Mouse (Mus musculus): ENCODE results near the gene Kif3b.
"Not testable (repeated sequence)": the region's sequence is repeated elsewhere in the genome, so short reads cannot be mapped to it uniquely, and the experiment has no call there.

Kif3b gene

DNA sequence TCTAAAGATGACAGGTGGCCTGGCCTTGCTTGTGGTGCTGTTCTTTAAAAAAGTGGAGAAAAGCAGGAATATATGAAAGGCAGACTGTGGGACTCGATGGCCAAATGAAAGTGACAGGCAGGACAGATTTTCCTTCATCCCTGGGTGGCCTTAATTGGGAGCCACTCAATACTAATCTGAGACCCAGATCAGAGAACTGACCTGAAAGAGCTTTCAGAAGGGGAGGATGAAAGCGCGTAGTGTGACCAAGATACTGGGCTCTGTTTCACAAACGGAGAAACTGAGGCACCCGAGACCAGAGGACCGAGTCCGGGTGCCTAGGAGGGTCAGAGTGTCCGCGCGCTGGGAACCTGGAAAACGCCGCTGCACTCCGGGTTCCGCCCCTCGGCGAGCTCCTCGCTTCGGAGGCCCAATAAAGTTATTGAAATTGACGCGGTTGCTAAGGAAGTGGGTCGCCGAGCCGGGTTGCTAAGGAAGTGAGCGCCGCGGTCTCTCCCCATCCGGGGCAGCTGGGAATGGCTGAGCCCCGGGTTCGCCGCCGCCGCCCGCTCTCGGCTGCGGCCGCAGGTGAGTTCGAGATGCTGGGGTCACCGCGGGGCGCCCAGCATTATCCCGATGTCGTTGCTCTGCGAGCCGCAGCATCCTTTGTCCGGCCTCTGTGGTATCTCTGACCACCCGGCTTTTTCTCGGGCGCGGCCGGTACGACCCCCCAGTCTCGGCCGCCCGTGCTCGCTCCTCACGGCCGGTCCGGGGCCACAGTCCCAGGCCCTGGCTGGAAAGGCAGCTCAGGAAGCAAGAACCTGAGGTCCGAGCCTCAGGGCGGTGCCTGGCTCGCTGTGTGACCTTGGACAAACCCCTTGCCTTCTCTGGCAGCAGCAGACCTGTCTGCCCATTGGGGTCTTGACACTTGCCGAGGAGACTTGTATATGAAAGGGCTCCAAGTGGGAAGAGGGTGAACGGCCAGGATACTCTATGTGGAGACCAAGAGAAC, at the start of gene Kif3b:
Gene Kif3b (plus strand): TSS at position 476 of the 991 bp plus-strand sequence.
- DNase-seq (ENCODE audit: low read depth, low spot score), result peak; percentile 92

DNA sequence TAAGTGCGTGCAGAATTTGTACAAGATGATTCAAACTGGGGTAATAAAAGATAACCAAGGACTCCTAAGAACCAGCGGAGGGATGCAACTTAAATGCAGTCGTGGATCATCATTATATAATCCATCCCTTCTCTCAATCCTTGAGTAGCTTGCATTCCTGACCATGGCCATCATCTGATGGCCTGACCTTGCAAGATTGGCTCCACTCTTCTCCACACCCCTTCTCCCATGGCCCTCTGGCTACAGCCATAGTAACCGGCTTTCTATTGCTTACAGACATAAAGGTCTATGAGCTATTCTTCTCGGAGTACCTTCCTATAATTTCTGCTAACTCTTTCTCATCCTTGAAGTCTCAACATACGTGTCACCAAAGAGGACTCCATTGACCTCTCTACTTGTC, 49.1 kb upstream of the Kif3b start:
- DNase-seq (ENCODE audit: low read depth, low spot score), result no peak

DNA sequence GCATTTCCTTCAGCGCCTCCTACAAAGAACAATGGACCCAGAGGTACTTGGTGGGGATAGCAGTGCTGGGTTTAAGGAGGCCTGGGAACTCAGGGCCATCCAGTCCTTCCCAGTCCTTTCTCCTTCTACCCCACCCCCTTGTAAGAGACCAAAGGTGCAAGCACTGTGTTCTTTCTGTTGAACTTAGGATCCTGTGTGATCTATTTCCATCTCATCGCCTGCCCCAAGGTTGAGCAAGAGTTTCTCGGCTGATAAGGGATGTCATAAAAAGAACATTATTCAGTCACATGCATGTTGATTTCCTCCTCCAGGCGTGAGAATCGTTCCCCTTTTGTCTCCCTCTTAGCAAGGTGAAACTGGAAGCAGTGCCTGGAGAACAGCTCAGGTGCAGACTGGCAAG, 41.5 kb upstream of the Kif3b start:
- no peak for DNase-seq (ENCODE audit: low read depth, low spot score)

DNA sequence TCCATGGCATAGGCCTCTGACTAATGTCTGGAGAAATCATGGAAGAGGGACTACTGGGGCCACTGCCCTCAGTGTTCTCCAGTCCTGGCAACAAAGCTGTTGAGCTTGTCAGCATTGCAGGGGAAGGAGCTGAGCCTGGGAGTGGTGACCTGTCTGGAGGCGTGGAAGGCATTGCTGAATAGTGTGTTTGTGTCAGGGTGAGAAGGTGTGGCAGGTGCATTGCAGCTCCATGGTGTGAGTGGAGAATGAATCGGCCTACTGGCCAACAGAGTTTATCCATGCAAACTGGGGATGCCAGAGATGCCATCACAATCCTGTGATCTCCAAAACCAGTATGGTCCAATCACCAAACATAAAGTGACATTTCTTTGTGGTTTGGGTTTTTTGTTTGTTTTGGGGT, 34.6 kb upstream of the Kif3b start:
- no peak for DNase-seq (ENCODE audit: low read depth, low spot score)

DNA sequence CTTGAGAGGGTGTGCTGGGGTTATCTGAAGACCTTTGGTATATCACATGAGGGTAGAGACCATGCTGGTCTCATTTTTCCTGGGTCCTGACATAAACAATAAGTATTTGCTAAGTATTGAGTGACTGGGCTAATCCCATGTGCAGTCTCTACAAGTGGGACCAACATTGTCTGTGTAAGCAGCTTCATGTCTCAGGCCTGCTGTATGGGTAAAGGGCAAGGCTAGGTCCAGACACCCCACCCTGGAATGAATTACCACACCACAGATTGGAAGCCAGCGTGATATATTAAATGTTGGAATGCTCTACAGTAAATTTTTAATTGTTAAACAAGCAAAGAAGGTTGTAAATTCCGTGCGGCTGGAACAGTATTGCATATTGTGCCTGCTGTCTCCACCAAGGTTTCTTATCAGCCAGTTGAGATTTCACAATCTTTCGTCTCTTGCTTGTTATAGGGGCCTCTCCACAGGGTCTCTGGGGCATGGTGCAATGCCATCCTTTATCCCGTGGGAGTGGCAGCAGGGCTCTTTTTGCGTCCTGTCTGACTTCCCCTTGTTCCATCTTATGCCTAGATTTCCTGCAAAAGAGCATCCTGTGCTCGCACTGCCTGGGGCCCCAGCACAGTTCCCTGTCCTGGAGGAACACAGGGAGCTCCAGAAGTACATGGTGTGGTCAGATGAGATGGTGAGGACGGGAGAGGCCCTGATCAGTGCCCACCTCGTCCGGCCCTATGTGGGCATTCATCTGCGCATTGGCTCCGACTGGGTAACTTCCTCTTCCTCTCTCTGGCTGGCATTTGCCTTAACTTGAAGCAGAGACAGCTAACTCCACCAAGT, 32.0 kb upstream of the Kif3b start:
- no peak for DNase-seq (ENCODE audit: low read depth, low spot score)

DNA sequence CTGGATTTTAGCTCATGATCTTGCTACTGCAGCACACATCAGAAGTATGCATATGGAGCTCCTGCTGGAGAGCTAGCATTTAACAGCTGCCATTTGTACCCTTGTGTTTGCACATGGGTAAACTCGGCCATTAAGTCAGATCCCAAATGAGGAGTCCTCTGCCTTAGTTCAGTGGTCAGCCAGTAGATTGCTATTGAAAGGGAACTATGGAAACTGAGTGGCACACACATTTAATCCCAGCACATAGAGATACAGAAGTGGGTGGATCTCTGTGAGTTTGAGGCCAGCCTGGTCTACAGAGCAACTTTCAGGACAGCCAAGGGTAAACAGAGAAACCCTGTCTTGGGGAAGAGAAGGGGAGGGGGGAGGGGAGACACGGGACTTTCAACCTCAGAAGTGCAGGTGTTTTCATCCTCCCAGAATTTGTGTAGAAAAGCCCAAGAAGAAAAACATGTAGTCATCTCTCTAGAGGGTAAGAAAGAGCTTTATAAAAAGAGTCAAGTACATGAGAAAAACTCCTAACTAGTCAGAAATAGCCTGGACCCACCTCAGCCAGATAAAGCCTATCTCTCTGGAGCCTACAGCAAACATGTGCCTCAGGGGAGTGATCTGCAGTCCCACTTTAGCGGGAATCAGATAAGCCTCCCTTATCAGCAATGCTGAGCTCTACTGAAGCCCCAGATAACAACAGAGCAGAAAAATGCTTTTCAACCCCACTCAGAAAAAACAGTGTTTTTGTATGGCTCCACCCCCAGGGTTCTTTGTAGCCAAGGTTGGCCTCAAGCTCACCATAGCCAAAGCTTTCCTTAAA, 31.1 kb upstream of the Kif3b start:
- DNase-seq (ENCODE audit: low read depth, low spot score), result peak; percentile 68

DNA sequence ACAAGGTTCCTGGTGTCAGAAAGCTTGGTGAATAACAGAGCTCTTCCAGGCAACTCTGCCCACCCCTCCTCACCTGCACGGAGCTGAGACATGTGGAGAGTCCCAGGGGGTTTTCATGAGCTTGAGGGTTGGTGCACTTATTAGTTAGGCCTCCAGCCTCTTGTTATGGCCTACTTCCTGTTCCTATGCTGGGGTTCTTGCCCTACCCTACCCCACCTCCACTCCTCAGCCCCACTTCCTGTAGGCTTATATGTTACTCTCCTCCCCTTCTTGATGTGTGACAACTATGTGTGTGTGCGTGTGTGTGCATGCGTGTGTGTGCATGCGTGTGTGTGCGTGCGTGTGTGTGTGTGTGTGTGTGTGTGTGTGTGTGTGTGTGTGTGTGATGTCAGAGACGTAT, 28.2 kb upstream of the Kif3b start:
- peak; percentile 87 for DNase-seq (ENCODE audit: low read depth, low spot score)

DNA sequence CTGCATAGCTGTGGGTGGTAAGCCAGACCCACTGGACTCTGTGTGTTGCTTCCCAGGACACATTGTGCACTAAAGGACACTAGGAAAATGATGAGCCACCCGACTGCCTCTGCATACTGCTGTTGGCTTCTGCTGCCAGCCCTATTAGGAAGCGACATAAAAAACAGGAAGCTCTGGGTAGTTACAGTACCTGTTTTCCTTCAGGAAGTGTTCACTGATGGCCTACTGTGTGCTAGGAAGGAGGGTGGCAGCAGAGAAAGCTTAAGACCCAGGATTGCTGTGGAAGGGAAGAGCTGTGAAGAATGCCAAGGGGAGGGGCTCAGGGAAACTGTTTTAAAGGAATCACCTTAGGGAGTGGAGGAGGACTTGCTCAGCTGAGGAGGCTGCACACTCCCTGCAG, 23.9 kb upstream of the Kif3b start:
- DNase-seq (ENCODE audit: low read depth, low spot score), result no peak

DNA sequence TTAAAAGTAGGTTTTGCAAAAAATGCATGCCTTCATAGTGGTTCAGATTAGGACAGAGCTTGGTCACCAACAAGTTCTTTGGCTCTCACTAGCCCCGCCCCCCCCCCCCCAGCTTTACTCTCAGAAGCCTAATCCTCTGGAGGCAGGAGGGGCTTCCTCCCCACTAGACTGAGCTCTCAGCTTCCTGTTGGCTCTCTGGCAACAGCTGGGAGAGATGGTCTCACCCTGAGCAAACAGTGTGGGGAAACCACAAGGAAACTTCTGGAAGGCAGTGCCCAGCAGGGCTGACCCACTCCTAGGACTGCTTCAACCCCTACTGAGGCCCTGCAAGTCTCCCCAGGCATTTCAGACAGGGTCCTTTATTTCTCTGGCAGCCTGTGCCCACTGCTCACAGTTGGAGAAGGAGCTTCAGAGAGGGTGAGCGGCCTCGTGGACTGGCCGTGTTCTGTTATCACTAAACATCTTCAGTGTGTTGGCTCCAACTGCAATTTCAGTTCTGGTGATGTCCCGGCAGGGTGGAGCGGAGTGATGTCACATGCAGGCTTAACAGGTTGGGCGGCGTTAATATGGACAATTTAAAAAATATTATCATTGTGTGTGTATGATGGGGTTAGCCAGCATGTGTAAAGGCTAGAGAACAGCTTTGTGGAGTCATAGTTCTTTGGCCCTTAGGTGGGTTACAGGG, 20.8 kb upstream of the Kif3b start:
- not testable (repeated sequence) for DNase-seq (ENCODE audit: low read depth, low spot score)

DNA sequence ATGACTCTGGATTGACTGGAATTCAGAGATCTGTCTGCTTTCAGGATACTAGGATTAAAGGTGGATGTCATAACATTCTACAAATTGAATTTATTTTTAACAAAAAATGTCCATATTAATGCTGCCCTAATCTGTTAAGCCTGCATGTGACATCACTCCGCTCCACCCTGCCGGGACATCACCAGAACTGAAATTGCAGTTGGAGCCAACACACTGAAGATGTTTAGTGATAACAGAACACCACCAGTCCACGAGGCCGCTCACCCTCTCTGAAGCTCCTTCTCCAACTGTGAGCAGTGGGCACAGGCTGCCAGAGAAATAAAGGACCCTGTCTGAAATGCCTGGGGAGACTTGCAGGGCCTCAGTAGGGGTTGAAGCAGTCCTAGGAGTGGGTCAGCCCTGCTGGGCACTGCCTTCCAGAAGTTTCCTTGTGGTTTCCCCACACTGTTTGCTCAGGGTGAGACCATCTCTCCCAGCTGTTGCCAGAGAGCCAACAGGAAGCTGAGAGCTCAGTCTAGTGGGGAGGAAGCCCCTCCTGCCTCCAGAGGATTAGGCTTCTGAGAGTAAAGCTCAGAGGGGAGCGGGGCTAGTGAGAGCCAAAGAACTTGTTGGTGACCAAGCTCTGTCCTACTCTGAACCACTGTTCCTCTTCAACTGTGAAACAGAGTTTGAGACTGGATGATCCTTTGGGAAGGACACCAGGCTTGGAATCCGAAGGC, 16.9 kb upstream of the Kif3b start:
- not testable (repeated sequence) for DNase-seq (ENCODE audit: low read depth, low spot score)

DNA sequence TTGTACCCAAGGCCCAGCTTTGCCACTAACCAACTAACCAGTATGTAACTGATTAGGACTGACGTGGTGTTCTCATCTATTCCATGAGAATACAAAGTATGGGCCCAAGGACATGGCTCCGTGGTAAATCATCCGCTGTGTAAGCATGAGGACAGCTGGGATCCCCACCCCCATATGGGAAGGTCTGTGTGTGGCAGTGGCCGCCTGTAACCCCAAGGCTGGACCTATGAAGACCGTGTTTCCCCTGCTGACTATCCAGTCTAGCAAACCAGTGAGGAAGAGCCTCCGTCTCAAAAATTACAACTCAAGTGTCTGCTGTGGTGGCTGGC, 16.3 kb upstream of the Kif3b start:
- no peak for DNase-seq (ENCODE audit: low read depth, low spot score)

DNA sequence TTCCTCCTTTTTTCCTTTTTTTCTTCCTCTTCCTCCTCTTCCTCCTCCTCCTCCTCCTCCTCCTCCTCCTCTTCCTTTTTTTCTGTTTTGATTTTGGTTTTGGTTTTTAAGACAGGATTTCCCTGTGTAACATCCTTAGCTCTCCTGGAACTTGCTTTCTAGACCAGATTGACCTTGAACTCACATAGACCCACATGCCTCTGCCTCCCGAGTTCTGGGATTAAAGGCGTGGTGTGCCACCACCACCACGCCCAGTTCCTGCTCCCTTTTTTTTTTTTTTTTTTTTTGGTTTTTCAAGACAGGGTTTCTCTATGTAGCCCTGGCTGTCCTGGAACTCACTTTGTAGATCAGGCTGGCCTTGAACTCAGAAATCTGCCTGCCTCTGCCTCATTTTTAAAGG, 15.6 kb upstream of the Kif3b start:
- not testable (repeated sequence) for DNase-seq (ENCODE audit: low read depth, low spot score)

DNA sequence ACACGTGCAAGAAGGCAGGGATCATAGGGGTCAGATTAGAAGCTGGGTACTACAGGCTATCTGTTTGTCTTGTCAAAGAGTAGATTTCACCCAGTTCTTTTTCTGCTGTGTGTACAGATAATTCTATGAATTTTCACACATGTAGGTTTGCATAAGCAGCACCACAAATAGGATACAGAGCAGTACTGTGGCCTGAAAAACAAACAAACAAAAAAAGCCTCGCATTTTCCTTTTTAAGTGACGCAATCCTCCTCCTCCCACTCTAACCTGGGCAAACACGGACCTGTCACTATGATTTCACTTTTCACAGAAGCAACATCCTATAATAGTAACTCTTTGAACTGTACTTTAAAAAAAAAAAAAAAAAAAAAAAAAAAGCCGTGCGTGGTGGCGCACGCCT, 14.8 kb upstream of the Kif3b start:
- DNase-seq (ENCODE audit: low read depth, low spot score), result no peak

DNA sequence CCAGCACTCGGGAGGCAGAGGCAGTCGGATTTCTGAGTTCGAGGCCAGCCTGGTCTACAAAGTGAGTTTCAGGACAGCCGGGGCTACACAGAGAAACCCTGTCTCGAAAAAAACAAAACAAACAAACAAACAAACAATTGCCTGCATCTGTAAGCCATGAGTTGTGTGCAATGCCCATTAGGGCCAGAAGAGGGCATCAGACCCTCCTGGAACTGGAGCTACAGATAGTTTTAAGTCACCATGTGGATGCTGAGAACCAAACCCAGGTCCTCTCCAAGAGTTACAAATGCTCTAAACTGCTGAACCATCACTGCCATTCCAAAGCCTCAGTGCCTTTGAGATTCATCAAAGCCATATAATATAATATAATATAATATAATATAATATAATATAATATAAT, 14.4 kb upstream of the Kif3b start:
- peak; percentile 23 for DNase-seq (ENCODE audit: low read depth, low spot score)

DNA sequence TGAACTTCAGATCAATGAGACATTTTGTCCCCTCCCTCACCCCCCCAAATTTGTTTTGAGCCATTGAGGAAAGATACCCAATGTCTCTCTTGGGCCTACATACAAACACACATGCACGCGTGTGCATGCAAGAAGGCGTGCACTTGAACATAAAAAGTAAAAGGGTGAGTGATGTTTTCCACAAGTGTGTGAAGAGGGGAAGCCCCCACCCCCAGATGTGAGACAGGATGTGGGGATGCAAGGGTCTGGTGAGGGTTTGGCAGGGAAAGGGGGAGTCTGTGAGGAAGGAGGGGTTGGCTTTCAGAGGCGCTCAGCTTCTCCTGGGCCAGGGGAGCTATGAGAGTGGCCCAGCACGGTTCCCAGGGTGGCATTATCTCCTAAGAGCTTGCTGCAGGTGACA, 12.9 kb upstream of the Kif3b start:
- DNase-seq (ENCODE audit: low read depth, low spot score), result no peak

DNA sequence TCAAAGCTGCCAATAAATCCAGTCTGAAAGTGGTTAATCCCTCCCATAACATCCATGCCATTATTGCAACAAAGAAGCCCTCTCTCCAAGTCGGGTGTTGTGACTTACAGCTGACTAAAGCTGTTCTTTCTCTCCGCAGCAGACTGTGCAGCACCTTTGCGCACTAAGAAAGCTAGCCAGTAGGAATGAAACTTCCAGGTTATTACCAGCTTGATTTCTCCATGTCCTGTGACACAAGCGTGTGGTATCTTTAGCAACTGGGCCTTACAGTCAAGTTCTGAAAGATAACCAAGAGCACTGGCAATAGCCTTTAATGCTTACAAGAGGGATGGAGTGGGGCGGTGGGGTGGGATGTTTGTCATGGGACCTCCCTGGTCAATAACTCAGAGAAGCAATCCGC, 7.3 kb upstream of the Kif3b start:
- DNase-seq (ENCODE audit: low read depth, low spot score), result no peak

DNA sequence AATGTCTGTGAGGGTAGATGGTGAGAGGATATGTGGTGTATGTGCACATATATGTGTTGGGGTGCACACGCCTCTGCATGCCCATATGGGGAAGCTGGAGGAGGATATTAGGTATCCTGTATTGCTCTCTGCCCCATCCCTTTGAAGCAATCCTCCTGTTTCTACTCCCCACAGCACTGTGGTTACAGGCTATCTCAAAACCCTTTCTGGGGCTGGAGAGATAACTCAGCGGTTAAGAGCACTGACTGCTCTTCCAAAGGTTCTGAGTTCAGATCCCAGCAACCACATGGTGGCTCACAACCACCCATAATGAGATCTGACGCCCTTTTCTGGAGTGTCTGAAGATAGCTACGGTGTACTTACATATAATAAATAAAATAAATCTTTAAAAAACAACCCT, 4.7 kb upstream of the Kif3b start:
- DNase-seq (ENCODE audit: low read depth, low spot score), result no peak

DNA sequence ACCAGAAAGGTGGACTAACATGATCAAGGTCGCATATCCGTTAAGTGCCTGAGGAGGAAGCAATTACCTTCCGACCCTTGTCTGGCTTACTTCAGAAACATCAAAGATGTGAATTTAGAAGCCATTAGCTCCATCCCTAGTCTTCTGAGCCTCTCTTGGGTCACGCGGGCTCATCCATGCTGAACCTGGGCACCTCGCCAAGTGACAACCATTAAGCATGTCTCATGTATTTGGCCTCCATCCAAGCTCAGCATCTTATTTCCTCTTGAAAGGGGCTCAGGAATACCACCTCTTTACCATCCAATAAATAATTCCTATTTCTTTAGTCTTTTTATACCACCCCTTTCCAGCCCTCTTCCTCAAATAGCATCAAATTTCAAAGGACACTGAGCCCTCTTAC, 3.4 kb upstream of the Kif3b start:
- DNase-seq (ENCODE audit: low read depth, low spot score), result no peak

DNA sequence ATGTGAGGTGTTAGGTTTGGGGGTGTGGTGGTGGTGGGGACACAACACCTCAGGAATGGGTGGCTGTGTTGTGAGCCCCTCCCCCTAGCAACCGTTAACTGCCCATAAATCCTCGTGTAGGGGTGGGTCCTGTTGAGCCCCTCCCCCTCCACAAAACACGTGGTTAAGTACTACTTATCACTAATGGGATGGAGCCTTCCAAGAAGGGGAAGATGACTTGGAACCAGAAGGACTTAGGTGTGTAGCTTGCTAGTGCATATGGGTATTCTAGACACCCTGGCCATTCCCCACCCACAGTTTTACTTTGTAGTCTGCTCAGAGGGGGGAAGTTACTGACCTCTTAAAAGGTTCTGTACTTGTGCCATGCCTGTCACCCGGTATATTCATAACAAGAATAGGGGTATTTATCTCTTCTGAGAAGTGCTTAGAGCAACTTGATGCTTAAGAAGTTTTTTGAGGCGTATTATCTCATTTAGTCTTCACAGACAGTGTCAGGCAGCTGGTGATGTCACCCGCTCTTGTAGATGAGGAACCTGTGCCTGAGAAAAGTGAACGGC, 1.2 kb downstream of the Kif3b start:
- DNase-seq (ENCODE audit: low read depth, low spot score), result peak; percentile 76

DNA sequence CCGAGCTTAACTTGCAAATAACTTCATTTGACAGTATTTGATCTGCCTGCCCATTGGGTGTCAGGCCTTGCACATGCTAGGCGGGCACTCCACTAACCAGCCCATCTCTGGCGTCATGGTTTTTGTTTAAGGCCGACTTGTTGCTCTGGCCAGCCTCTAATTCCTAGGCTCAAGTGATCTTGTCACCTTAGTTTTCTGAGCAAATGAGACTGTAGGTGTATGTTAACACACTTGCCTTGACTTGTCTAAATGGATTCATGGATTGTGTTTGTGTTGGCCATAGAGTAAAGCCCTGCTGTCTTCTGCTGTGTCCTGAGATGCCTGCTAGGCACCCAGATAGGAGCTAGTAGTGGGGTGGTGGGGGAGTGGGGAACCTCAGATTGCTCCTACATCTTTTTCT, 4.0 kb downstream of the Kif3b start:
- no peak for DNase-seq (ENCODE audit: low read depth, low spot score)

All from A20 (cell line).